Mouse (Mus musculus) common myeloid progenitor, adult 5-6 weeks (primary cell): ENCODE measurements around the gene Ahrr. TPM values are rescaled to one million over a fixed set of nuclear protein-coding genes. Genes with fewer than 3 reads are reported as not detected.

Experiments
- ATAC-seq: replicated peaks from 2 replicates; pipeline ENCODE4 v1.8.0; 2016; ENCODE audit warnings: low read depth, mild to moderate bottlenecking, moderate TSS enrichment, inconsistent platforms; ENCODE audit not compliant: poor library complexity, severe bottlenecking
- total RNA-seq: library from RNA; stranded (forward); fragments of 200-1000, 187-1606 nt; gene quantifications from 2 replicates; pipeline ENCODE4 v1.2.3, GENCODE M21; 2017

Gene Ahrr
- total RNA-seq, 1 experiment from 2014 or later, result 0.23 TPM

GRCm38 (mm10) chr13:74245899-74246231 is 46.3 kb downstream of the Ahrr start:
- ATAC-seq, result no peak

- ATAC-seq, result peak; percentile 74
Observed at GRCm38 (mm10) chr13:74245214-74245898, 46.8 kb downstream of the Ahrr start.

- ATAC-seq, result no peak
Observed at GRCm38 (mm10) chr13:74237574-74237973, 54.6 kb downstream of the Ahrr start.

- ATAC-seq, result no peak
Observed at GRCm38 (mm10) chr13:74220659-74221058, 71.5 kb downstream of the Ahrr start.

GRCm38 (mm10) chr13:74218441-74218840 is 73.7 kb downstream of the Ahrr start:
- no peak for ATAC-seq

- peak; percentile 42 for ATAC-seq
Observed at GRCm38 (mm10) chr13:74208986-74209345, 83.2 kb downstream of the Ahrr start.

GRCm38 (mm10) chr13:74208317-74208985 is 83.7 kb downstream of the Ahrr start, which contains the start of gene Exoc3:
TSS of gene Exoc3 (minus strand) at chr13:74208732.
- ATAC-seq, result peak; percentile 97

GRCm38 (mm10) chr13:74196451-74196850 is 95.7 kb downstream of the Ahrr start:
- ATAC-seq, result no peak

GRCm38 (mm10) chr13:74192613-74193012 is 99.5 kb downstream of the Ahrr start:
- peak; percentile 72; the same call in 1 of the 2 replicates for ATAC-seq

- ATAC-seq, result no peak
Observed at GRCm38 (mm10) chr13:74183011-74183695, 109.0 kb downstream of the Ahrr start.

- ATAC-seq, result no peak
Observed at GRCm38 (mm10) chr13:74172036-74172435, 120.1 kb downstream of the Ahrr start.

GRCm38 (mm10) chr13:74169446-74170164 is 122.5 kb downstream of the Ahrr start:
- no peak for ATAC-seq

- no peak for ATAC-seq
Observed at GRCm38 (mm10) chr13:74167492-74167891, 124.6 kb downstream of the Ahrr start.

- 0 out of 2 replicates have a peak, but pooled peaks have one; percentile 10 for ATAC-seq
Observed at GRCm38 (mm10) chr13:74167057-74167413, 125.1 kb downstream of the Ahrr start.

GRCm38 (mm10) chr13:74166348-74167056 is 125.6 kb downstream of the Ahrr start:
- ATAC-seq, result peak; percentile 92

Other genes with a start within 250 kb of the Ahrr start
- 11.8 and 14.5 TPM in 2 replicates for gene Cep72, start 230.0 kb downstream of the Ahrr start, total RNA-seq
- gene Slc9a3, start 170.9 kb downstream of the Ahrr start, total RNA-seq, result not detected in 2 replicates
- 38.2 and 40.0 TPM in 2 replicates for gene Exoc3, start 83.6 kb downstream of the Ahrr start, total RNA-seq
- 92.3 and 104 TPM in 2 replicates for gene Pdcd6, start 25.2 kb upstream of the Ahrr start, total RNA-seq
- 257 and 301 TPM in 2 replicates for gene Sdha, start 57.9 kb upstream of the Ahrr start, total RNA-seq
- gene Ccdc127, start 58.0 kb upstream of the Ahrr start, total RNA-seq, result 65.0 and 79.4 TPM in 2 replicates
- 0.05 TPM in 1 of 2 replicates, not detected in the other for gene Lrrc14b, start 71.7 kb upstream of the Ahrr start, total RNA-seq
- gene Zfp72, start 98.5 kb upstream of the Ahrr start, total RNA-seq, result 7.1 and 13.7 TPM in 2 replicates
- 11.9 and 18.5 TPM in 2 replicates for gene Ftl1-ps1, start 107.4 kb upstream of the Ahrr start, total RNA-seq
- 8.6 and 19.7 TPM in 2 replicates for gene Zfp825, start 201.7 kb upstream of the Ahrr start, total RNA-seq